Mouse (Mus musculus): ENCODE results near the gene Plekhh2.

DNA sequence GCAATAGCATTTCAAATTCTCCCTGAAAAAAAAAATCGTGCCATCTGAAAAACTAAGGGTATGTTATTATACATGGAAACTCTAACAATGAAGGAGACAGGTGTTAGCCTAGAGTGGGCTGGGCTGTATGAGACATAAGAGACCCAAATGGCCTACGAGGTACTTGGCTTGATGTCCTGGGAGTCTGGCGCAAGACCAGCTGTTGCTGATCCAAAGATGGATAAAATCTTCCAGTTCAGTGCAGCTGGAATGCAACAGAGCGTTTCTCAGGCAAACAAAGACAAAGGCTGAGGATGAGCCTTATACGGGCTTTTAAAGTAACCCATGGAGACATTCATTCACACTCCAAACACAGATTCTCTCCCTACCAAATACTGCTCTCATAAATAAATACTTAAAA is 13.1 kb upstream of the Plekhh2 start:
- no peak for TF ChIP-seq TBP (conservative IDR thresholded peaks at IDR 0.05; ENCODE audit: low read depth, low read length)
- TF ChIP-seq MXI1 (IDR thresholded peaks at IDR 0.05; ENCODE audit: low read depth, low read length): no peak
- TF ChIP-seq RAD21 (IDR thresholded peaks at IDR 0.05; ENCODE audit: low read depth, low read length): no peak
- no peak for TF ChIP-seq EP300 (IDR thresholded peaks at IDR 0.05; ENCODE audit: low read length)
- no peak for TF ChIP-seq CTCF (conservative IDR thresholded peaks at IDR 0.05 in 1 of 2, IDR thresholded peaks at IDR 0.05 in 1 of 2; ENCODE audit: low read depth in 2 of 2, low read length in 2 of 2)
- TF ChIP-seq POLR2A (IDR thresholded peaks at IDR 0.05; ENCODE audit: low read depth, low read length): no peak
- no peak for TF ChIP-seq USF1 (IDR thresholded peaks at IDR 0.05; ENCODE audit: low read depth, low read length)
- TF ChIP-seq SMC3 (IDR thresholded peaks at IDR 0.05; ENCODE audit: low read depth, low read length): no peak
- TF ChIP-seq MYC (IDR thresholded peaks at IDR 0.05; ENCODE audit: low read depth, low read length): no peak
- TF ChIP-seq ZC3H11A (IDR thresholded peaks at IDR 0.05; ENCODE audit: low read depth, low read length): no peak
- TF ChIP-seq CHD2 (IDR thresholded peaks at IDR 0.05; ENCODE audit: low read length): no peak
- no peak for TF ChIP-seq TCF12 (IDR thresholded peaks at IDR 0.05; ENCODE audit: low read depth, low read length)
- no peak for TF ChIP-seq JUND (conservative IDR thresholded peaks at IDR 0.05; ENCODE audit: low read depth, low read length)
- no peak for TF ChIP-seq ZNF384 (IDR thresholded peaks at IDR 0.05; ENCODE audit: low read depth, low read length)
